Mouse (Mus musculus): Measurements from ENCODE around the gene Vsig2.

Gene Vsig2

GRCm38 (mm10) chr9:37530888-37531705 is 8.0 kb upstream of the Vsig2 start:
- intact Hi-C loops (cut with DNase I): no loop called here

- intact Hi-C loops (cut with DNase I): no loop called here
Measured at GRCm38 (mm10) chr9:37536851-37537250, 2.2 kb upstream of the Vsig2 start.

GRCm38 (mm10) chr9:37537658-37538250 is 1.3 kb upstream of the Vsig2 start:
- intact Hi-C loops (cut with DNase I): no loop called here

GRCm38 (mm10) chr9:37540226-37540625 is 1.2 kb downstream of the Vsig2 start:
- intact Hi-C loops (cut with DNase I): loop anchor here (10.0 kb wide), 1 partner anchor 105 kb away; the partner anchor contains the start of gene Robo3

GRCm38 (mm10) chr9:37540701-37541575 is 1.9 kb downstream of the Vsig2 start:
- intact Hi-C loops (cut with DNase I): loop anchor here (10.0 kb wide), 1 partner anchor 106 kb away; the partner anchor contains the start of gene Robo3

- intact Hi-C loops (cut with DNase I): loop anchor here (10.0 kb wide), 1 partner anchor 107 kb away; the partner anchor contains the start of gene Robo3
Measured at GRCm38 (mm10) chr9:37541851-37542642, 3.0 kb downstream of the Vsig2 start.

- intact Hi-C loops (cut with DNase I): loop anchor here (2.0 to 10.0 kb wide), 2 partner anchors 81 to 109 kb away; partner anchors contain the start of gene Robo3
Measured at GRCm38 (mm10) chr9:37543869-37544440, 4.9 kb downstream of the Vsig2 start.

- intact Hi-C loops (cut with DNase I): loop anchor here (2.0 to 10.0 kb wide), 2 partner anchors 82 to 110 kb away; partner anchors contain the start of gene Robo3
Measured at GRCm38 (mm10) chr9:37544447-37545165, 5.6 kb downstream of the Vsig2 start.

- intact Hi-C loops (cut with DNase I): loop anchor here (2.0 to 10.0 kb wide), 2 partner anchors 82 to 110 kb away; partner anchors contain the start of gene Robo3
Measured at GRCm38 (mm10) chr9:37545166-37545610, 6.1 kb downstream of the Vsig2 start.

GRCm38 (mm10) chr9:37545847-37546452 is 6.9 kb downstream of the Vsig2 start:
- intact Hi-C loops (cut with DNase I): loop anchor here (2.0 to 10.0 kb wide), 3 partner anchors 71 to 111 kb away; partner anchors contain the start of gene Robo3

GRCm38 (mm10) chr9:37546889-37547288 is 7.8 kb downstream of the Vsig2 start:
- intact Hi-C loops (cut with DNase I): loop anchor here (2.0 to 10.0 kb wide), 2 partner anchors 70 to 112 kb away; partner anchors contain the start of gene Robo3

- intact Hi-C loops (cut with DNase I): no loop called here
Measured at GRCm38 (mm10) chr9:37550435-37550834, 11.4 kb downstream of the Vsig2 start.

GRCm38 (mm10) chr9:37551751-37552531 is 12.9 kb downstream of the Vsig2 start:
- intact Hi-C loops (cut with DNase I): no loop called here

GRCm38 (mm10) chr9:37552536-37553293 is 13.7 kb downstream of the Vsig2 start, which contains the start of gene Nrgn:
Gene Nrgn (minus strand): TSS chr9:37552904.
- intact Hi-C loops (cut with DNase I): no loop called here

GRCm38 (mm10) chr9:37554279-37554678 is 15.2 kb downstream of the Vsig2 start:
- intact Hi-C loops (cut with DNase I): no loop called here

GRCm38 (mm10) chr9:37554838-37555748 is 16.0 kb downstream of the Vsig2 start, which contains the start of gene Siae:
Gene Siae (plus strand): TSS chr9:37555698.
- intact Hi-C loops (cut with DNase I): no loop called here

All from adrenal gland (tissue).